Mouse (Mus musculus) lung, postnatal 14 days (tissue): Measurements from ENCODE around the gene Lalba.
A peak's percentile ranks its signal among the peaks of the same experiment; 100 is the strongest.
"Not testable (repeated sequence)": the region's sequence is repeated elsewhere in the genome, so short reads cannot be mapped to it uniquely, and the experiment has no call there.

Source experiments
- DNase-seq: peaks from one replicate; pipeline ENCODE4 v3.0.0; 2021

Lalba gene

DNA sequence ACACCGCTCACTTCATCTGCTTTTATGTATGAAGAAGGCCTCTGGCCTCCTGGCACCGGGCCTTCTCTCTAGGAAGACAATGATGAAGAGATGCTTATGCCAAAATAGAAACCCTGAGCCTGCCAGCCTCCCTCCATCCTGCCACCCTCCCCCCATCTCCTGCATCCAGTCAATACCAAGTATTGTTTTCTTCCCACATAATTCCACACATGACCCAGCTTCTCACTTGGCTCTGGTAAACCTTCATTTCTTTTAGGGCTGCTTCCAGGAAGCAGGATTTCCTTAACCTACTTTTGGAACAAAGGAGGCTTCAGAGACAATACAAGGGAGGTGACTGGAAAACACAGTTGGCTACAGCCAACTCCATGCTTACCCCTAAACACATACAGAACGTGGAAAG lies at the start of gene Lalba:
Gene Lalba, minus strand, starts transcription at position 21 of the 400 bp plus-strand sequence.
- peak; percentile 17 for DNase-seq

DNA sequence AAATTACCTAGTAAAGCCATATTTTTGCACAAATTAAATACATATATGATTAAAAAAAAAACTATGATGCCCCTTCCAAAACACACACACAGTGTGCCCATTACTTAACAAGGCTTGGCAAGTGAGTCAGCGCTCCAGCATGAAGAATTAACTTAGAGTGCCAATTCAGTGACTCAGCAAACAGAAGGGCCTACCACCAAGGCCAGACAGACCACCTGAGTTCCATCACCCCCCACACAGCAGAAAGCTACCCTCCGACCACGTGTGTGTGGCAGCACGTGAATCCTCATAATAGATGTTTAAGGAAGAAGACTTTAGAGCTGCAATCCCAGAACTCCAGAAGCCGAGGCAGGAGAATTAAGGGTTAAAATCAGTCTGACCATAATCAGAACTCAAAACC lies 49.8 kb upstream of the Lalba start:
- DNase-seq, result no peak

DNA sequence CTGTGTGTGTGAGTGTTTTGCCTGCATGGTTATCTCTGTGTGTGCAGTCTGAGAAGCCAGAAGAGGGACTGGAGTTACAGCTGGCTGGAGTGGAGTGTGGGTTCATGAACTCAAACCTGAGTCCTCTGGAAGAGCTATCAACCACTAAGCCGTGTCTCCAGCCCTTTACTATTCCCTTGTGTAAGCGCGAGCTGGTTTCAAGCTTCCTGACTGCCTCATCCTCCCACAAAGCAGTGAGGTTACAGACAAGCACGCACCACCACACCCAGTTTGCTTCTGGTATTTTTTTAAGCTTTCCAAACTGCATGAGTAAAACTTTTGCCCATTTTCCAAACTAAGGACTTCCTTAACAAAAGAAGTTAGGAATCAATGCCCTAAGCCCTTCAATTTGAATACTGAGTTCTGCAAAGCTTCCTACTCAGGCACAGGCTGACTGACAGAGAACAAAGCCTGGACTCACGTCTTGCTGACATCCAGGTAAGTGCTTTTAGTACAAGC lies 45.6 kb upstream of the Lalba start:
- no peak for DNase-seq

DNA sequence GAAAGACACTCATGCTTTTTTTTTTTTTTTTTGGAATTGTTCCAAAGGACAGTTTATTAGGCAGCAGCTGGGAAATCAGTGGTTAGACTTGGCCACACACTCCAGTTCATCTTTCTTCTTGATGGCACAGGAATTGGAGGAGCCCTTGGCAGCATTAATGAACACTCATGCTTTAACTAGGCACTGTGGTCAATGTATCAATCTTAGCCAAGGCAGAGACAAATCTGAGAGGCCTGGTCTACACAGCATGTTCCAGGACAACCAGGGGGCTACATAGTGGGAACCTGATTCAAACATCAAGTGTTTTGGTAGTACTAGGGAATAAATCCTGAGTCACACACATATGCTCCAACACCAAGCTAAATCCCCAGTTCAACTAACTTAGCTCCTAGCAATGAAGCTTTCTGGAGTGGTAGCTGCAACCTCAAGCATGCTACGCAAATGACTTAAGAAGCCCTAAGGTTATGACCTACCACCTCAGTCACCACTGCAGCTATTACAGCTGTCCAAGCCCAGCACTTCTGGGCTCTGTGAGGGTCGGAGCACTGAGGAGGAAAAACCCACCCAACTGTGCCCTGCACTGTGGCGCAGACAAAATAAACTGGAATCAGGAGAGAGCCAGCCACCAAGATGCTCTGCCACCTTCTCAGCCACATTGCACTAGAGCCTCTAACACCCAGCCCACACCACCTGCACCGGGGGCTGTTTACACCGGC lies 44.7 kb upstream of the Lalba start:
- DNase-seq, result no peak

DNA sequence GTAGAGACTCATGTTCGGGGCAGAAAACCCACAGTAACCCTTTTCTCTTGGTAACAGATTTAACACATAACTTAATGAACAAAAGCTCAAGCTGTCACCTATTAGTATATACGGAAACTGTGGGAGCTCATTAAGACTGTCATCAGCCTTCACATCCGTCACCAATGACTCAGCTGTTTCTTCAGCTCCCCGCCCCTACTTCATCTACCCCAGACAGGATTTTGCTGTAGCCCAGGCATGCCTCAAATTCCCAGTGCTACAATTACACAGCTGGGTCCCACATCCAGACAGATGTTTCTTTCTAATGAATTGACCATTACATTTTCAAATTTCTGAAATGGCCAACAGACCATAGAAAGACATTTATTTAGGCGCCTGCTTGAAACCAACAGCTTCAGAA lies 43.5 kb upstream of the Lalba start:
- DNase-seq, result no peak

DNA sequence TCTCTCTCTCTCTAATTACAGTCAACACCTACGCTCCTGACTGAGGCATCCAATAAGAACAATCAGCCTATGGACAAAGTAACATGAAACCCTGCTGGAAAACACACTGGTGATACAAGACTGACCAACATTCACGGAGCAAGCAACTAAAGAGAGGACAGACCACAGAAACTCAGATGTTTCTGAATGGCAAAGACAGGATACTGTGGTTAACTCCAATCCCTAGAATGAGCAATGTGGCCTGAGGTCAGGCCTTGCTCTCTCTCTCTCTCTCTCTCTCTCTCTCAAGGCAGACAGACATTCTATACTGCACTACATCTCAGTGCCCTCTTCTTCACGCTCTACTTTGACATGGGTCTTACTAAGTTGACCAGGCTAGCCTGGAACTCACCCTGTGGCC lies 38.7 kb upstream of the Lalba start:
- no peak for DNase-seq

DNA sequence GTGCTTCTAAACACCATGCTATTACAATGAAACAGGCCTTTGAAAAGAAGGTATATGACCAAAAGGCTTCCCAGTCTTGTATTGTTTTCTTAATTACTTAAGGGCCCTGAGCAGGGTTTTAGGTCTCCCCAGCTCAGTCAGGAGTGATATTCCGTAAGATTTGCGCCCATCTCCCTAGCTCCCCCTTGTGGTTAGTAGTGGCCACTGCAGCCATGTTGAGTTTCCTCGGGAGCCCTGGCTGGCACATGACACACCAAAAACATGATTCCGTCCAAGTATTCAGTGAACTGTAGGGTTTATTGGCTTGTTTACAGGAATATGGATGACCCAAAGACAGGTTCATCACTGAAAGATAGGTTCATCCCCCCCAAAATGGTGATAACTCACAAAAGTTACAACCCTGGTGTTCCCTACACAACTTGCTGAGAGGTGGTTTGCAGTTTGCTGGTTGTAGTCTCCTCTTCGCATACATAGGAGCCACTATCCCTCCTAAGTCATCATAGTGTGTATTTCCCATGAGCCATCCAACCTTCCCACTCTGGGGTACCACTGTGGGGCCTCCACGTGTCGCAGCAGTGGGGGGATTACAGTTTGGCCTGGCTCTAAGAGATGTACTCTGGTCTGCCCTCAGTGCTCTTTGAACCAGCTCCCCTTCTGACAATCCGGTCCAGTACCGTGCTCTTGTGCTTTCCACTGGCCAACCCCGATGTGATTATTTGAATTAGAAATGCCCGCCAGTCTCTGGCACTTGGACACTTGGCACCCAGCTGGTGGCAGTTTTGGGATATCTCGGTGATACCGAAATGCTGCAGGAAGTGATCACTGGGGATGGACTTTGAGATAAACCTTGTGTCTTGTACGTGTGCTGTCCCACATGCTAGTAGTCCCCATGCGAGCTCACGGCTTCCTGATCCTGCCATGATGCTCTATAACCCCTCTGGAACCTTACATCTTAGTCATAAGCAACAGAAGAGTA lies 35.1 kb upstream of the Lalba start:
- peak; percentile 68 for DNase-seq

DNA sequence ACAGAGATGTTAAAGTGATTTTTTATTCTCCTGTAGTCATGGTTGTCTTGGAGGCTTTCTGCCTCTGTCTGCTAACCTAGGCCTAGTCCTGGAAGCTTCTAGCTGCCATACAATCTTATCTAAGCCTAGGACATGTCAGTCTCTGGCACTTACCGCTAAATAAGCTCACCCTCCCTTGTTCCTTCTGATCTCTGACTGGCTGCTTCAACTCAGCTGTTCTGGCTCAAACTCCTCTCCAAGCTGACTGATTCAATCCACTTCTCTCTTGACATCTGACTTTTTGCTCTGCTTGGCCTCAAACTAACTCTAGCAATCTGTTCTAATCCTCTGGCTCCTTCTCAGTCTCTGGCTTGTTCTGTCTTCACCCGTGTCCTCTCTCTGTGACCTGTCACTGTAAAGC lies 32.3 kb upstream of the Lalba start:
- not testable (repeated sequence) for DNase-seq

DNA sequence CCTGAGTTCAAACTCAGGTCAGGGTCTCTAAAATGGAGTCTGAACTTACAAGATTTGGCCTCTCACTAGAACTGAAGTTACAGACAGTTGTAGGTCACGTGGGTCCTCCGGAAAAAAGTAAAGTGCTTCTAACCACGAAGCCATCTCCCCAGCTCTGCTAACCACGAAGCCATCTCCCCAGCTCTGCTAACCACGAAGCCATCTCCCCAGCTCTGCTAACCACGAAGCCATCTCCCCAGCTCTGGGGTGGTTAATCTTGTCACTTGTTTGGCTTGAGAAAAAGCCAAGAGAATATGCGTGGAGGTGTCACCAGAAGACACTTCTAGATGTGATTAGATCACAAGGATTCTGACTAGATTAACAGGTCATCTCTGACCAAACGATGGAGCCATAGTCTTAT lies 31.6 kb upstream of the Lalba start:
- no peak for DNase-seq

DNA sequence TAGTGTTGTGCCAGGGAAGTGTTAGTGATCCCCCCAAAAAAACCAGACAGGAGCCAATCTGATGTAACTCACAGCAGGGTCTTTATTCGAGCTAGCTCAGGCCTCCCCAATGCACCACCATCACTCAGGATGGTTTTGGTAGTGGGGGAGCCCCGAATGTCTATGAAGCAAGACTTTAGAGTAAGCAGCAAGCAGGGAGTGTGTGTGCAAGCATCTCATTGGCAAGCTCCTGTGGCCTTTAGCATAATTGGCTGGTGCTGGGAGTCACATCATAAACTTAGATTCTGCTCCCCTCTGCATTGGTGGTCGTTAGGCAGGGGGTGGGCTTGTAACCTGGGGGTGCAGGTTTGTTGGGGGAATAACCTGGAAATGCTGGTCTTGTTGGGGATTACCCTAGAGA lies 31.2 kb upstream of the Lalba start:
- not testable (repeated sequence) for DNase-seq

DNA sequence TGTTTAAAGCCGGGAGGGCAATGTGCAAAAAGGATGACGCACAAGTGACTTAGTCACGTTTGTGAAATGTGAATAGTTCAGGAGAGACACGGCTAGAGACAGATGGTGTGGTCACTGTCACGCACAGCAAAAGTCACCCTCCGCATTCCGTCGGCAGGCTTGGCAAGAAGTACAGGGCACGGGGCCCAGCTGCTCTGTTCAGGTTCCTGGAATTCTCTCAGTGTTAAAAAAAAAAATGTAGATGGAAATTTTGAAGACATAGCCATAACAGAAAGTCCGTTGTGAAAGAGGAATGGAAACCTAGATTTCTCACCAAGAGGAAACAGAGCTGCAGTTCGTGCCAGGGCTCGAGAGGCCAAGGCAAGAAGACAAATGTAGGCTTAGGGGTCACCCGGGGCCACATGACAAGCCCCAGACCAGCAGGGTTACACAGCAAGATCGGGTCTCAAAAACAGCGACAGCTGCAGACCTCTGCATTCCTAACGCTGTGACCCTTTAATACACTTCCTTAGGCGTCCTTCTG lies 30.3 kb upstream of the Lalba start:
- peak; percentile 71 for DNase-seq

DNA sequence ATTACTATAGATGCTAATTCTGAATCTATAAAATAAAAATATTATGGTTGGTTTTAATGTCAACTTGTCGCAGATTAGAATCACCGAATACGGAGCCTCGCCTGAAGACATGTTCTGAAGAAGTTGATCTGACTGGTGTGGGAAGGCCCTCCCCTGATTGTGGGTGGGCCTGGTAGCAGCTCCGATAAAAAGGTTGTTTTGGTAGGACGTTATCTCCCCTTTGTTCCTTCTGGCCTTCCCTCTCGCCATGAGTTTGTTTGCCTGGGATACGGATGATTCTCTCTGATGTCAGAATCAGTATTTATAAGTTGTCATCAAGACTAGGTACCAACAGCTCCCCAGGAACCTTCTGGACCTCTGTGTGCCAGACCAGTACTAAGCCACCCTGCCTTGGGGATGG lies 29.7 kb upstream of the Lalba start:
- no peak for DNase-seq

DNA sequence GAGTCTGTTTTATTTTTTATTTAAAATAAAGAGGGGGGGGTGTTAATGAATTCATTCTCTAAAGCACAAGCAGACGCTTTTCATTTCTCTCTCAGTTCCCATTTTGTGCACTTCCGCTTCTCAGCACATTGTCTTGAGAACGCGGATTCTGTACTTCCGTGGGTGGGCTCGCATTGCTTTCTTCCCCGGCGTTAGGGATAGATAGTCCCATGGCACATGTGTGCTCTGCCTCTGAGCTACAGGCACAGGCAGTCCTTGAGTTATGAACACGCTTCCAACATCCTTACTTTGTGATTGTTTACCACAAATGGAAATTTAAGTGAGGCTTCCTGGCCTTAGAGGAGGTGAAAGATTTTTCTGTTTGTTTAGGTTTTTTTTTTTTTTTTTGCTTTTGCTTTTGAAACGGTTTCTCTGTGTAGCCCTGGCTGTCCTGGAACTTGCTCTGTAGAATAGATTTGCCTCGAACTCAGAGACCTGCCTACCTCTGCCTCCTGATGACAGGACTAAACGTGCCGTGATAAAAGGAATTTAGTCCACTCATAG lies 28.9 kb upstream of the Lalba start:
- DNase-seq, result peak; percentile 29

DNA sequence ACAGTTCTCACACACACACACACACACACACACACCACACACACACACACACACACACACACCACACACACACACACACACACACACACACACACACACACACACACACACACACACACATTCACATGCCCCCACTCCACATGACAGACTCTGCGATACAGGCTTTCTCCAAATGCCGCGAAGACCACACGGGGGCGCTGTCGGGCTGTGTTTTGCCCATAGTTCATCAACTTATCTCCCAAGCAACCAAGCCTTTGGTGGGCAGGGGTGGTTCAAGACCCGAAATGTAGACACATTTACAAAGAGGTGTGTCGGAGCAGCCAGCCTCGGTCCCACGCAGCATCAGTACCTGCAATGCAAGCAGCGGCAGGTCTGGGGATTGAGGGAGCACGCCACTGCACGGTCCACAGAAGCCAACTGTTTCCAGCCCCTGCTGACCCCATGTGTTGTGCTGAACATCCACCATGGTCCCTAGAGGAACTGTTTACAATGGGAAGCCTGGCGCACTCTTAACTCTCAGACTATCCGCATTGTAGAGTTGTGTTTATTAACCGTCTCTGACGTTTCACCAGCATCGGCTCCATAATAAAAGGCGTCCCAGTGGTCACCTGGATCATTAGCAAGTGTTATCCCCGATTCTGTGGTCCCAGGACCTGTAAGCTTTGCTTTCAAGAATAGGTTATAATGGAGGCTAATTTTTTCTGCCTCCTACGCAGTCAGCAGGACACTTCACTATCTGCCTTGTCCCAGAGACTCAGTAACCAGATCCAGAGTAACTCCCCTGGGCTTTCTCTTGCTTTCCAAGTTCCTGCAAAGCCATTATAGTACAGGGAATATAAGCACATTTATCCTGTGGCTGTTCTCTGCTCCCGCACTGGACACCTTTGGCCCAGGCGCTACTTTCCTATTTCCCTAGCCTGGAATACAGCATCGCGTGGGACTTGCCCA lies 28.2 kb upstream of the Lalba start:
- peak; percentile 83 for DNase-seq

DNA sequence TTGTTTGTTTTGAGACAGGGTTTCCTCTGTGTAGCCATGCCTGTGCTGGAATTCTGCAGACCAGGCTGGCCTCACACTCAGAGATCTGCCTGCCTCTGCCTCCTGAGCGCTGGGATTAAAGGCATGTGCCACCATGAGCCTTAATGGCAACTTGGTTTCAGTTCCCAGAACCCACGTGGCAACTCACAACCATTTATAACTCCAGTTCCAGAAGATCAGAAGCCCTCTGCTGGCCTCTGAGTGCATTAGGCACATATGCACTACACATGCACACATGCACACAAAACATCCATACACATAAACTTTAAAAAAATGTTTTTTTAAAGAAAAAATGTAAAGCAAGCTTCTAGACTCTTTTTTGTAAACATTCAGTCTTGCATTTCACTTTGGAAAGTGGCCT lies 26.9 kb upstream of the Lalba start:
- DNase-seq, result no peak

DNA sequence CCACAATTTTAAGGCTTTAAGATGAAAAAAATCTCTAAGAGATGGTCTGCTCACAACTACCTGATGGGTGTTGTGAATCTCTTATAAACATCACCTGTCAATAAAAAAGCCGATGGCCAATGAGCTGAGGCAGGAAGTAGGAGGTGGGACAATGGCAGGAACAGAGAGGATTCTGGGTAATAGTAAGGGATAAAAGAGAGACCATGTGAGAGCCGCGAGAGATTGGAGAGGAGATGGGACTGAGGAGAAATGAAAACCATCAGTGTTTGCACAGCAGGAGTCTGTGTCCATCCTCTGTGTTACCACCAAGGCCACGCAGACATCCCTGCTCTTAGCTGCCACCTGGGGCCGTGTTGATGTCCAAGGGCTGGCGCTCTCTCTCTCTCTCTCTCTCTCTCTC lies 24.8 kb upstream of the Lalba start:
- no peak for DNase-seq

DNA sequence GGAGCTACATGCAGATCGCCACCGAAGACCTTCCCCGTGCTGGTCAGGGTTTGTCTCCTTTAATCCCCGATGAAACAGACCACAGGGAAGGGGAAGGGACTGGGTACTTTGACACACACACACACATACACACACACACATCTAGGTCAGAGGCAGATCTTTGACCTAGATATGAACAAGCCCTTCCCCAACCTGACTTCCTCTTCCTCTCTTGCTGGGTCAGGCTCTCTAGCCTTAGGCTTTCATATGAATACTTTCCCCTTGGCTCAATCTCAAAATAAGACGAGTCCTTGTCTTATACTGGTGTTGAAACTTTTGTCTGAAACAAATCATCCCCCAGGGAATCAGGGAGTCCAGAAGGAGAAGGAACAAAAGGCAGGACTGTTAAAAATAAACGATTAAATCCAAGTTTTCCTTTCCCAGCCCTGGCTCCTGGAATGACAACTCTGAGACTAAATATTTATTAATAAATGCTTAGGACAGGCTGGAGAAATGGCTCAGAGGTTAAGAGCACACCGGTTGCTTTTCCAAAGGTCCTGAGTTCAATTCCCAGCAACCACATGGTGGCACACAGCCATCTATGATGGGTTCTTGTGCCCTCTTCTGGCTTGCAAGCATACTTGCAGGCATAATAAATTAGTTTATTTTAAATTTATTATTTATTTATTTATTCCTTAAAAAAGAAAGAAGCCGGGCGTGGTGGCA lies 23.9 kb upstream of the Lalba start:
- DNase-seq, result no peak

DNA sequence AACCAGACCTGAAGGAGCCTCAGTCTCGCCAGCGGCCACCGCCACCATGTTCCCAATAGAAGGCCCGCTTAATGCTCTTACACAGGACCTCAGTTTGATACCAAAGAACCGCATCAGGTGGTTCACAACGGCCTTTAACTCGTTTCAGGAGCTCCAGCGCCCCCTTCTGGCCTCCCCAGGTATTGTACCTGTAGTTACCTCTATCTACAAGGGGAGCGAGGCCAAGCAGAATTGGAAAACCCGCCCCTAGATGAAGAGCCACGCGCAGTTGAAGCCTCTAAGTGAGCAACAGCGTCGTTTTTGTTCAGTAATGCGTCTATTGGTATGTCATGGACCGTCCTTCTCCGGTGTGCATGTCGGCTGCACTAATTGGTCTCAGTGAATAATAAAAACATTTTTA lies 22.0 kb upstream of the Lalba start:
- DNase-seq, result peak; percentile 86

DNA sequence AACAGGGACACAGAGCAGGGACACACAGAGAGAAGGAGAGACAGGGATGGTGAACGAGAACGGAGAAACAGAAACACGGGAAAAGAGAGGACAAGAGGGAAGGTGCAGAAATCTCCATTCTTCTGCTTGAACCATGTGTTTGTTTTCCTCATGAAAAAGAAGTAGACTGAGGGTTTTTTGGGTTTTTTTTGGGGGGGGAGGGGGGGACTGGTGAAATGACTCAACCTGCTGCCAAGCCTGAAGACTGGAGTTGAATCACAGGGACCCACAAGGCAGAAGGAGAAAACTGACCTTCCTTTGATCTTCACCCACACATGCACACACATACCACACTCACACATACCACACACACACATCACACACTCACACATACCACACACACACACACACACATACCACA lies 20.8 kb upstream of the Lalba start:
- DNase-seq, result no peak

DNA sequence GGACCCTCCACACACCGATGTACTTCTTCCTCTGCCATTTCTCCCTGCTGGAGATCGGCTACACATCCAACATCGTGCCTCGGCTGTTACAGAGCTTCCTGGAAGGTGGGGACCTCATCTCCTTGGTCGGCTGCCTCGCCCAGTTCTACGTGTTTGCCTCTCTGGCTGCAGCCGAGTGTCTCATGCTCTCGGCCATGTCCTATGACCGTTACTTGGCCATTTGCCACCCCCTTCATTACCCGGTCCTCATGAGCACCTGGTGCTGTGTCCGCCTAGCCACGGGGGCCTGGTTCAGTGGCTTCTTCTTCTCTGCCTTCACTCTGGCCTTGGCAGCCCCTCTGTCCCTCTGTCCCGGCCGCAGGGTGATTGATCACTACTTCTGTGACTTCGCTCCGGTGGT lies 15.1 kb upstream of the Lalba start:
- DNase-seq, result no peak

DNA sequence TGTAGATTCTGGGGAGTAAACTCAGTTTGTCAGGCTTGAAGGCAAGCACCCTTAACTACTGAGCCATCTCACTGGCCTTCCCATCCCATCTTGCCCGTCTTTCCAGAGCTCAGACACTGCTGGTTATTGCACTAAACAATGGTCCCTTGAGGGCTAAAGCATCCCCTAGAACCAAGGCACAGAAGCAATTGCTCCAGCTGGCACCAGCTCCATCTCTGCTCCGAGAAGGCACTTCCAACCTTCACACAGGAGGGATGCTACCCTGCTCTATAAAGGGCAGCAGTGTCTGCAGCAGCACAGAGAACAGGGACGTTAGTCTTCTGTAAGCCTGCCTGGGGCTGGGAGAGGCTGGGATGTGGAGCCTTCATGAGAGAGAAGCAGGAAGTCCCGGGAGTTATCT lies 9.6 kb upstream of the Lalba start, which contains the start of gene Olfr279:
Gene Olfr279, plus strand, starts transcription at position 301 of the 400 bp plus-strand sequence.
- DNase-seq, result no peak
